Mouse (Mus musculus) lung, postnatal 0 days (tissue): Measurements from ENCODE around the gene Rnf43.

Experiments used
- CTCF ChIP-seq: IDR thresholded peaks from 2 replicates; pipeline ENCODE4 v1.5.1; 2016; ENCODE audit warnings: antibody characterized with exemption, mild to moderate bottlenecking
- EP300 ChIP-seq: IDR thresholded peaks from 2 replicates; pipeline ENCODE4 v1.6.1; 2016; ENCODE audit warnings: antibody characterized with exemption, mild to moderate bottlenecking, control low read depth

- TF ChIP-seq CTCF (no peak), EP300 (0 out of 2 replicates have a peak, but pooled peaks have one; percentile 8)
These were observed 20.5 kb downstream of the Rnf43 start for GRCm38 (mm10) chr11:87682838-87683571.
